Mouse (Mus musculus) forelimb bud, embryonic 11.5 days (tissue): ENCODE results near the gene Sdk1.

Experiments used
- DNase-seq: peaks from one replicate; pipeline ENCODE4 v3.0.0-alpha.2; 2012; ENCODE audit warnings: low read depth, low spot score

The Sdk1 gene

GRCm38 (mm10) chr5:141886006-141886405 lies 644.7 kb downstream of the Sdk1 start:
- DNase-seq = no peak

DNA sequence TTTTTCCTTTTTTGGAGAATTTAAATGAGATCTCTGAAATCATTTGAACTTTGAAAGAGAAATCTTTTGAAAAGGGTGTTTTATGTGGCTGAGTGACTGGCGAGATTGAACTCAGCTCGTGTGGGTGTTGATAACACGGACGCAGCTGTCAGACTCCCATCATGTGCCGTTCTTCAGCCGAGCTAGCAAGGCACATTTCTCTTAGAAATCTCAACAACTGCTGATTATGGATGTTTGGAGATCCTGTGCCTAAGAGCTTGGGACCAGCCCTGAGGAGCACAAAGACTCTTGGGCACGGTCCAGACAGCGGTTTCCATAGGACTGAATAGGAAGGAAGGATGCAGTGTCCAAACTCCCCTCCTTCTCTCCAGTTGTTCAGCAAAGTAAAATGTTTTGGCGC lies 648.5 kb downstream of the Sdk1 start:
- no peak for DNase-seq

DNA sequence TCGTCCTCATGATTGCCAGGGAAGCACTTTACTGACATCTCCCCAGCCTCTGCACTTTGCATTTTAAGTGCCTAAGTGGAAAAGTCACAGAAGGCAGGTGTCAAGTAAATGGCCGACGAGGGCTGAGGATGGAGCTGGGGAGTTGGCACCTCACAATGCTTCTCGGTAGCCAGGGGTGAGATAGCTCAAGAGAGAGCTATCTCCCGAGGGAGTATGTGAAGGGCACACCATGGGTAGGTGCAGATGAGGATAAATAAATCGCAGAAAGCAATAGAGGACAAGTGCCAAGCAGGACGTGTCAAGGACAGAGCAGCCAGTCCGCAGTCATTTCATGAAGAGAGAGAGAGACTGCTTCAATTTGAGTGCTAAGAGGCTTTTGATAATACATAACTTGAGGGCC lies 655.1 kb downstream of the Sdk1 start:
- DNase-seq = no peak

DNA sequence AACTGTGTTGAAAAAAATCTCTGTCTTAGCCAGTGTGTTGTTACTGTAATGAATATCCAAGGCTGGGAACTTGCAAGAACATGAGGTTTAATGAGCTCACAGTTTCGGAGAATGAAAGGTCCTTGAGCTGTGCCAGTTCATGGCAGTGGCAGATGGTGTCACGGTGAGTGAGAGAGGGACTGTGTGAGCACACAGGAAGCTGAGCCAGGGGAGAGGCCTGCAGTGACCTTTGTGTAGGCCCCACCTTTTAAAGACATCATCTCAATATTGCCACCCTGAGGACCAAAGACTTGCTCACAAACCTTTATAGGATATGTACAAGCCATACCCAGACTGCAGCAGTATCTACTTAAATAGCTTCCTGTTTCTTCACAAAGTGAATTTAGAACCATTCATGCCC lies 656.2 kb downstream of the Sdk1 start:
- no peak for DNase-seq

DNA sequence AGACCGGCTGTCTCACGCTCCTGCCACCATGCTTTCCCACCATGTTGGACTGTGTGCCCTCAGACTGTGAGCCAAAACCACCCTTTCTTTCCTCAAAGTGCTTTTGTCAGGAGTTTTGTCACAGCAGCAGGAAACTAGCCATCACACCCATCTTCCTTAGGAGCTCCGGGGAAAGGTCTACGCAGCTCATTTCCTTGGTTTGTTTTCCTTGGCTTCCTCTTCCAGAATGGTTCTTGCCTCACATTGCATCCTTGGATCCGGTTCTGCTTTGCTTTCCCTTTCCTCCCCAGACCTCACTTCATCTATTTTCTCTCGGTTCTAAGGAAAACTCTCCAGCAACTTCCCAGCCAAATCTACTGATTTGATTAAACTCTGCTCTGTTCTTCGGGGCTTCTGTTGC lies 658.5 kb downstream of the Sdk1 start:
- DNase-seq = no peak

GRCm38 (mm10) chr5:141902544-141903250 lies 661.4 kb downstream of the Sdk1 start:
- DNase-seq = no peak

- no peak for DNase-seq
These were observed 669.2 kb downstream of the Sdk1 start for GRCm38 (mm10) chr5:141910444-141910843.

DNA sequence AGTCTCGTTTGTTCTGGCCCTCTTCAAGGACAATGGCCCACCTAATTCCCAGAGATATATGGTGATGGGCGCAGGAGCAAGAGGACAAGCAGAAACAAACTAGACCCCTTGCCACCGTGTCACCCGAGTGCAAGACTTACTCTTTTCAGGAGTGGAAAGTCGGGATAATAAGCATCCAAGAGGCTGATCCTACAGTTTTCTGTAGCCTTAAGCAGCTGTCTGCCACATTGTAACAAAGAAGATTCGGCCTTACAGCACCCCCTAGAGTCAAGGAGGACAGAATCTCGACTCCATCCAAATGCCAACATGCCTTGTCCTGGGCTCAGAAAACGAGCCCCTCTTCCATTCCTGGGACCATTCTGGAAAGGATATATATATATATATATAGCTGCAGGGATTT lies 669.6 kb downstream of the Sdk1 start:
- no peak for DNase-seq

GRCm38 (mm10) chr5:141912881-141913280 lies 671.6 kb downstream of the Sdk1 start:
- DNase-seq = no peak

GRCm38 (mm10) chr5:141916954-141917353 lies 675.7 kb downstream of the Sdk1 start:
- DNase-seq = no peak

DNA sequence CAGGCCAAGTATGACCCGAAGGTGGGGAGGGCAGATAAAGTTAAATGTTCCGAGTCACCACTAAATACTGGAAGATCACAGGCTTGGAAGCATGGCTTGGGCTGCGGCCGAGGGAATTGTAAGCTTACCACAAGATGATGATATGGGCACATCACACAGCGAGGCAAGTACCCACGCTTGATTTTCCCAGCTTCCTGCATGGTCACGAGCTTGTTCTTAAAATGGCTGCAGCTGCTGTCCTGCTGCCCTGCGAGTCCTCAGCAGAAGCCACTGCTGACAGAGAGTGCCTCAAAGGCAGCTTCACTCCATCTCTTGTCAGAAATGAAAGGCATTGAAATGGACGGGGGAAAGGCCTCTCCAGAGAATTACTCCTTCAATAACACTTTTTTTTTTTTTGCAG lies 697.7 kb downstream of the Sdk1 start:
- DNase-seq = no peak

GRCm38 (mm10) chr5:141940636-141941035 lies 699.3 kb downstream of the Sdk1 start:
- no peak for DNase-seq

DNA sequence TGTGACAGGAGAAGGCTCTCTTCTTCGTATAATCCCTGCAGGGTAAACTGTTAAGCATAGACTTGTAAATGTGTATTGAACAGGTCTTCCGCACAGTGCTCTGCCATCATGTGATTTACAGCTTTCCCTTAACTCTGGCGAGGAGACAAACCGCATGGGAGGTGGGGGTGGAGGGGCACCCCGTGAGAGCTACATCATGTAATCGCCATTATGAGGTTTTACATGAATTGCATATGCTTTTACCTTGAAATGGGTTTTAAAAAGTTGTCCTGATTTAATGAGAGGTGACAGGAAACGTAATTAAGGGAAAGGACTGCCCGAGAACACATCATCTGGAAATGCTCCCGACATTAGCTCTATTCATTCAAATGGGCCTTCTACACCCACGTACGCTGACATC lies 709.5 kb downstream of the Sdk1 start:
- DNase-seq = peak; percentile 10

GRCm38 (mm10) chr5:141952270-141952669 lies 711.0 kb downstream of the Sdk1 start:
- no peak for DNase-seq

DNA sequence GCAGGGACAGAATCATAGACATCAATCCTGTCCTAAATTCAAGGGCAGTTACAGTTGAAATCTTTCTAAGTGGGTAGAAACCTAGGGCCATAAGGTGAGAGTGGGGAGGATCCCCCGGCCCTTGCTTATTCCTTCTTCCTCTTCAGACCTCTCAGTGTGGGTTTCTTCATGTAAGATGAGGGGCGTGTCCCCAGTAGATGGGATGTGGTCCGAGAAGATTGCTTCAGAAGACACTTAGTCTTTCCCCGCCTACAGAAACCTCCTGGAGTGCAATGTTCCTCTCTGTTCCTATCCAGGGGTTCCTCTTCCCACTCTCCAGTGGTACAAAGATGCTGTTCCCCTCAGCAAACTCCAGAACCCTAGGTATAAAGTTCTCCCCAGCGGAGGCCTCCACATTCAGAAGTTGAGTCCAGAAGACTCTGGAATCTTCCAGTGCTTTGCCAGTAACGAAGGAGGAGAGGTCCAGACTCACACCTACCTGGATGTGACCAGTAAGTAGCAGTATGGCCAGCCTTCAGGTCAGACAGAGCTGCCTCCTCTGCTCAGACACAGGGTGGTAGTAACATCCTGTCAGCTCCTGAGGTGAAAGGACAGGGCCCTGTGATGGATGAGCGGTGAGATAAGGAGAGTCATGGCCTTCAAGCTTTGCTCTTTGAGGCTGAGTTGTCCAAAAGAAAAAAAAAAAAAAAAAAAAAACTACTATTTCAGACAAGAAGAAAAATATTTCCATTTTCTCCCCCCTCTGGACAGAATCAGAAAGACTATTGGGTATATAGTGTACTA lies 711.6 kb downstream of the Sdk1 start:
- DNase-seq = no peak

GRCm38 (mm10) chr5:141971071-141971470 lies 729.8 kb downstream of the Sdk1 start:
- no peak for DNase-seq

DNA sequence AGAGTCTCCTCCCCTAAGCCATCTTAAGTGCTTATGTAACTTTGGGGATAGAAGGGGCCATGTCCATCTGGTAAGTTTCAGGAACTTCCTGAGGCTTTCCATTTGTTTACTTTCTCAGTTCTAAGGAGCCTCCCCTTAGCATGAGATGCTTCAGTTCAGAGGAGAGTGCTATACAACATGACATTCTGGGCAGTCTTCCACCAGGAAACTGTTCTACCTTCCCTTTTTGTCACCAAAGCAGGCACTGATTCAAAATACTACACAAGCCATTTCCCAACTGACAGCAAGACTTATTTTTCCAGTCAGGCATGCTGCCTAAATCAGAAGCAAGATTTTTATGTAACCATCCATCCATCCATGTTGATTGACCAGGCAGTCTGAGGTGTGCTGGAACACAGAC lies 738.2 kb downstream of the Sdk1 start:
- DNase-seq = no peak

DNA sequence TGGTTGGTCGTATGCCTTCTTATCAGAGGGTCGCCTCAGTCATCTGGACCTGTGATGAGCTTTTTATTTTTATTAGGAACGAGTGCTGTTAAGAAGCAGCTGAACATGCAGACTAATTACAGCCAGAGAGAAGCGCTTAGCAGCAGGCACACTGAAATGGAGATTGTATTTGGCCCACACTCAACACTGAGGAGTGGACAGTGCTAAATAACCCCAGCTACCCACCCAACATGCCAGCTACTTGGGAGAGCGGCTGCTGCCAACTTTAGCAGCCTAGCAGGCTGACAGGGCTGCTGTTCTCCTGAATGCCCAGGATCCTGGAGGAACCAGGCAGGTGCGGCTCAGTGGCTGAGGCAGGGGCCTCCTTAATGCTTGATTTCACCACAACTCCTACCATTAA lies 739.5 kb downstream of the Sdk1 start:
- no peak for DNase-seq

DNA sequence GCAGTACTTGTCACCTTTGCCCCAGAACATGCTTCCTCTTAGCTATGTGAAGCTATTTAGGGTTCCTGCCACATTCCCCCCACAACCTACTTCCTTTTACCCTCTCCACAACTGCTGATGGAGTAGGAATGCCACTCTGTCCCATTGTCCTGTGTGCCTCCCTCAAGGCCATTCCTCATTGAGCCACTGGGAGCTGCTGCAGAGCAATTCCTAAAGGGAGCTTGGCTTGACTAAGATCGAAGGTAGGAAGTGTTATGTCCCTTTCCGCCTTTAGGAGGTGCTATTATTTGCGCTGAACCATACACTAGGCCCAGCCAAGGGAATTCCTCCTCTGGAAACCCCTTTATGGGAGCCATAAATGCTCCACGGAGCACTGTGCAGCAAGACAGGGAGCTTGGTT lies 743.0 kb downstream of the Sdk1 start:
- DNase-seq = no peak

GRCm38 (mm10) chr5:141985003-141985402 lies 743.7 kb downstream of the Sdk1 start:
- peak; percentile 85 for DNase-seq

- DNase-seq = no peak
These were observed 744.3 kb downstream of the Sdk1 start for GRCm38 (mm10) chr5:141985551-141985950.

GRCm38 (mm10) chr5:141987287-141987799 lies 746.1 kb downstream of the Sdk1 start:
- no peak for DNase-seq

GRCm38 (mm10) chr5:141988685-141989084 lies 747.4 kb downstream of the Sdk1 start:
- no peak for DNase-seq
